Mouse (Mus musculus): ENCODE data around the gene Gm29776. TPM values are rescaled to one million over a fixed set of nuclear protein-coding genes. Genes with fewer than 3 reads are reported as not detected.

Gm29776 gene
- total and polyA plus RNA-seq, 3 experiments, result not detected

DNA sequence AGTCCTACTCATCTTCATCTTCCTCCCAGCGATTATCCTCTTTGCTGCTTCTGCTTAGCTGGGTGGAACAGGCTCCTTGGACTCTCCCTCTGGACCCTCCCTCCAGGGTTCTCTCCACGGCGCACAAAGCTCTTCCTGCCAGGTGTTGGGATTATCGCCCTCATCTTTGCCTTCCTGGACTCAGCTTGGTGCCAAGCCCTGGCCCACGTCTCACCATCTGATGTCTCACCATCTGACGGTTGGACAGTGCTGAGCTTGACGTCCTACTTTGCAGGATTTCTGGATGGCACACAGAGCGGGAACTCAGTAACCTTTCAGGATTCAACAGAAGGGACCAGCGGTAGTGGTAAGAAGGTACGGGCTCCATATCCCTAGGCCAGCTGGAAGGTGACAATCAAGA is 23.1 kb upstream of the Gm29776 start:
- peaks cover 1 to 11% of the 10 kb centered on the region in 2 experiments; a peak in 2 of 4 replicates for H3K4me1 ChIP-seq (ENCODE audit: control insufficient read depth in 1 of 2, insufficient read depth in 2 of 2)
- H3K79me2 ChIP-seq (replicated peaks; ENCODE audit: control insufficient read depth, extremely low read depth, insufficient read depth, poor library complexity, severe bottlenecking), result no peaks in the 10 kb centered on the region
- H3K36me3 ChIP-seq (replicated peaks in 1 of 2; ENCODE audit: control insufficient read depth in 1 of 2, insufficient read depth in 1 of 2, low read length in 1 of 2), result no peaks in the 10 kb centered on the region
- no peak overlapping the region for H3K27ac ChIP-seq (ENCODE audit: insufficient read depth, low read depth)
- H3K9me3 ChIP-seq (replicated peaks; ENCODE audit: low read length), result peaks cover 2% of the 10 kb centered on the region
- in situ Hi-C loops (cut with MboI; ENCODE audit: low pct_ligation_motif_present, low pct_unique_long_range_greater_than_20kb, low sequenced_read_pairs) (no loop called here), dilution Hi-C loops (cut with MboI; ENCODE audit: extremely low pct_ligation_motif_present, extremely low pct_unique_long_range_greater_than_20kb, low sequenced_read_pairs) (no loop called here)
- H3K4me2 ChIP-seq (ENCODE audit: insufficient read depth, low read depth, poor library complexity, severe bottlenecking), result no peak overlapping the region
- no peak for TF ChIP-seq TBP (conservative IDR thresholded peaks at IDR 0.05; ENCODE audit: low read depth, low read length)
- TF ChIP-seq UBTF (IDR thresholded peaks at IDR 0.05; ENCODE audit: low read depth, low read length), result no peak
- no peak for TF ChIP-seq MYC (IDR thresholded peaks at IDR 0.05; ENCODE audit: low read depth, low read length)
- TF ChIP-seq USF1 (IDR thresholded peaks at IDR 0.05; ENCODE audit: low read depth, low read length), result no peak
- TF ChIP-seq ELF1 (IDR thresholded peaks at IDR 0.05; ENCODE audit: low read depth, low read length), result no peak
- no peak for TF ChIP-seq TCF12 (IDR thresholded peaks at IDR 0.05; ENCODE audit: low read depth, low read length)
- no peak for TF ChIP-seq MEF2A (IDR thresholded peaks at IDR 0.05; ENCODE audit: borderline replicate concordance, low read depth, low read length)
- TF ChIP-seq ZC3H11A (IDR thresholded peaks at IDR 0.05; ENCODE audit: low read depth, low read length), result no peak
- H3K27me3 ChIP-seq (replicated peaks), result no peaks in the 10 kb centered on the region
- no peak overlapping the region for H3K4me3 ChIP-seq (replicated peaks in 1 of 3; ENCODE audit: low read depth in 2 of 3, low read length in 2 of 3, poor library complexity in 1 of 3)
- H3K9ac ChIP-seq (ENCODE audit: insufficient read depth, low read depth), result no peak overlapping the region
- DNase-seq (ENCODE audit: extremely low read depth), result no peak

DNA sequence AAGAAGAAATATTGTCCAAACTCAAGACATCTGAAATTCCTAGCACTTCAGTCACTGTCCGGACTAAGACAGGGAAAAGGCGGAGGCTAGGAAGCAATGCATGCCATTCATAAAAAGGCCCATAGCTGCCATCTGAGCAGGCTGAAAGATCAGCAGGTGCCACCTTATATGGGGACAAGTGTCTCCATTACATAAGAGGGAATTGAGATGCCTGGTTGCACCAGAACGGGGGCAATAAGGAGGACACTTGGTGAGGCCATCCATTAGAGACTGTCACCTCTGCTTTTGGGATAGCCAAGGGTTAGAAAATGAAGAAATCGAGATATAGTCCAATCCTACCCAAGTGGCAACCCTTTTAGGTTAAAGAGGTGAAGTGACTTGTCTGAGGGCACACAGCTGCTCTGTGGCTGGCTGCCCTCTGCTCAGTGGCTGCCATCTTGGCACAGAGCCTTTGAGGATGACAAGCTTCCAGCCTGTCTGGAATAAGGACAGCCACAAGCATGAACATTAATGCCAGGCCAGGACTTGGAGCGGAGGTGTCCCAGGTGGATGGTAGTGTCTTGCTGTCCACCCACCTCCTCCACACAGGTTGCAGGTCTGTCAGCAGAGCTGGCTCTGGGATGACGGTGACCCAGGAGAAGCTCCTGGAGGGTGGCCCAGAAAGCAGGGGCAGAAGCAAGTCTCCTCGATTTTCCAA is 22.2 kb upstream of the Gm29776 start:
- no peaks in the 10 kb centered on the region for H3K79me2 ChIP-seq (replicated peaks; ENCODE audit: control insufficient read depth, extremely low read depth, insufficient read depth, poor library complexity, severe bottlenecking)
- H3K9me3 ChIP-seq (replicated peaks; ENCODE audit: low read length), result peaks cover 9% of the 10 kb centered on the region
- H3K4me3 ChIP-seq (replicated peaks in 1 of 3; ENCODE audit: low read depth in 2 of 3, low read length in 2 of 3, poor library complexity in 1 of 3), result no peak overlapping the region
- H3K4me1 ChIP-seq (ENCODE audit: control insufficient read depth in 1 of 2, insufficient read depth in 2 of 2), result peaks cover 0 to 10% of the 10 kb centered on the region in 2 experiments; a peak in 1 of 4 replicates
- H3K9ac ChIP-seq (ENCODE audit: insufficient read depth, low read depth), result no peak overlapping the region
- no peak for DNase-seq (ENCODE audit: extremely low read depth)
- dilution Hi-C loops (cut with MboI; ENCODE audit: extremely low pct_ligation_motif_present, extremely low pct_unique_long_range_greater_than_20kb, low sequenced_read_pairs) (no loop called here), in situ Hi-C loops (cut with MboI; ENCODE audit: low pct_ligation_motif_present, low pct_unique_long_range_greater_than_20kb, low sequenced_read_pairs) (no loop called here)
- H3K27me3 ChIP-seq (replicated peaks), result peaks cover 1% of the 10 kb centered on the region
- H3K36me3 ChIP-seq (replicated peaks in 1 of 2; ENCODE audit: control insufficient read depth in 1 of 2, insufficient read depth in 1 of 2, low read length in 1 of 2), result no peaks in the 10 kb centered on the region
- H3K27ac ChIP-seq (ENCODE audit: insufficient read depth, low read depth), result no peak overlapping the region
- H3K4me2 ChIP-seq (ENCODE audit: insufficient read depth, low read depth, poor library complexity, severe bottlenecking), result no peak overlapping the region
- TF ChIP-seq PAX5 (IDR thresholded peaks at IDR 0.05; ENCODE audit: low read length) (no peak), POLR2A (IDR thresholded peaks at IDR 0.05; ENCODE audit: low read depth, low read length) (no peak), ZNF384 (IDR thresholded peaks at IDR 0.05; ENCODE audit: low read depth, low read length) (no peak), TBP (conservative IDR thresholded peaks at IDR 0.05; ENCODE audit: low read depth, low read length) (no peak), TCF12 (IDR thresholded peaks at IDR 0.05; ENCODE audit: low read depth, low read length) (no peak), NELFE (IDR thresholded peaks at IDR 0.05; ENCODE audit: low read depth, low read length) (no peak), USF2 (conservative IDR thresholded peaks at IDR 0.05; ENCODE audit: low read depth, low read length) (no peak), ZC3H11A (IDR thresholded peaks at IDR 0.05; ENCODE audit: low read depth, low read length) (no peak), KAT2A (IDR thresholded peaks at IDR 0.05; ENCODE audit: insufficient replicate concordance, low read length) (no peak), HCFC1 (IDR thresholded peaks at IDR 0.05; ENCODE audit: low read depth, low read length) (no peak), NRF1 (IDR thresholded peaks at IDR 0.05; ENCODE audit: low read depth, low read length) (no peak), ZKSCAN1 (IDR thresholded peaks at IDR 0.05; ENCODE audit: borderline replicate concordance, low read depth, low read length) (no peak)
